12 mouse cellular contexts compared by ENCODE assay signal in the genomic region with DNA sequence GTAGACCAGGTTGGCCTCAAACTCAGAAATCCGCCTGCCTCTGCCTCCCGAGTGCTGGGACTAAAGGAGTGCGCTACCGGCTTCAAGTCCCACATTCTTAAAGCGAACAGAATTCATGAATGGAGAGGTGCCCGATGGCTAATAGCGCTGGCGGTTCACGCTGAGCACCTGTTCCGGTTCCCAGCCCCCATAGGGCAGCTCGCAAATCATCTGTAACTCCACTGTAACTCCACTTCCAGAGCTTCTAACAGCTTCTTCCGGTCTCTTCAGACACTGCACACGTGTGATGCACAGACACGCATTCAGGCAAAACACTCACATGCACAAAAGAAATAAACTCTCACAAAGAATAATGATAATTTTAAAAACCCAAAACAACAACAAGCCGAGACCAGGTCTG.
"Had no signal": no experiment of that assay in that cellular context is flagged by ENCODE, and none has a peak within 500 bp of the region (broad histone marks: within the 10 kb centered on the region; RNA-seq: fewer than 3 reads in every experiment).

No protein-coding gene starts in this region.

- DNase-seq: gastrocnemius, adult 2 months; gastrocnemius, postnatal 10 days; gastrocnemius, postnatal 25 days; heart, adult 18-20 months; heart, postnatal 10 days; heart, postnatal 4 days; kidney, adult 18-20 months; kidney, adult 8-10 months; kidney, postnatal 14 days; kidney, postnatal 36 days; liver; liver, embryonic 13.5 days had no signal
